Mouse (Mus musculus) left cerebral cortex, postnatal 36 days (tissue): ENCODE measurements around the gene Ccl4. TPM values are rescaled to one million over a fixed set of nuclear protein-coding genes. Genes with fewer than 3 reads are reported as not detected.

Experiments
- DNase-seq, 2 experiments: peaks; one replicate each; pipeline ENCODE4 v3.0.0; 2021 to 2022; ENCODE audit warnings: low spot score in 2 of 2, mixed read lengths in 1 of 2
- intact Hi-C: fragments of 180-260 bp; cut with DNase I; formaldehyde crosslinking; loops from one replicate; pipeline ENCODE4 v1.15.1; 2025
- total RNA-seq, 2 experiments: library from RNA; stranded (reverse); gene quantifications; 2 replicates each; pipeline ENCODE4 v1.2.3; 2021

The Ccl4 gene
- total RNA-seq, 2 experiments from 2014 or later = not detected

GRCm38 (mm10) chr11:83658797-83659196, 3.6 kb upstream of the Ccl4 start:
- intact Hi-C loops = no loop called here
- DNase-seq = no peak

- intact Hi-C loops = no loop called here
- no peak for DNase-seq
These were observed 1.1 kb downstream of the Ccl4 start for GRCm38 (mm10) chr11:83663532-83663931.

GRCm38 (mm10) chr11:83671743-83672142, 9.4 kb downstream of the Ccl4 start:
- intact Hi-C loops = no loop called here
- DNase-seq = no peak

GRCm38 (mm10) chr11:83675665-83676064, 13.3 kb downstream of the Ccl4 start:
- no peak for DNase-seq
- intact Hi-C loops = no loop called here

- DNase-seq = no peak
These were observed 27.5 kb downstream of the Ccl4 start for GRCm38 (mm10) chr11:83689918-83690317.

GRCm38 (mm10) chr11:83692008-83692407, 29.6 kb downstream of the Ccl4 start:
- no peak for DNase-seq
- intact Hi-C loops = no loop called here

More at GRCm38 (mm10) chr11:83689918-83690317, 27.5 kb downstream of the Ccl4 start:
- intact Hi-C loops = no loop called here

GRCm38 (mm10) chr11:83703705-83704104, 41.3 kb downstream of the Ccl4 start, which contains the start of gene Wfdc17:
TSS of gene Wfdc17 (plus strand) at chr11:83703991.
- intact Hi-C loops = loop anchor here (1.0 kb wide), 1 partner anchor 16 kb away; no protein-coding TSS in a partner anchor

GRCm38 (mm10) chr11:83708715-83709114, 46.3 kb downstream of the Ccl4 start, which contains the start of gene Wfdc18:
TSS of gene Wfdc18 (plus strand) at chr11:83709015.
- DNase-seq = no peak
- intact Hi-C loops = loop anchor here (1.0 kb wide), 1 partner anchor 21 kb away; no protein-coding TSS in a partner anchor

More at GRCm38 (mm10) chr11:83703705-83704104, 41.3 kb downstream of the Ccl4 start, which contains the start of gene Wfdc17:
- DNase-seq = no peak

GRCm38 (mm10) chr11:83709683-83710082, 47.3 kb downstream of the Ccl4 start:
- peak in 1 of 2 experiments; percentile 7 for DNase-seq
- intact Hi-C loops = no loop called here

- intact Hi-C loops = no loop called here
These were observed 50.3 kb downstream of the Ccl4 start for GRCm38 (mm10) chr11:83712671-83713070.

GRCm38 (mm10) chr11:83713925-83714324, 51.5 kb downstream of the Ccl4 start:
- intact Hi-C loops = no loop called here
- no peak for DNase-seq

More at GRCm38 (mm10) chr11:83712671-83713070, 50.3 kb downstream of the Ccl4 start:
- no peak for DNase-seq

Other genes with a start within 250 kb of the Ccl4 start
- gene Gas2l2, start 233.1 kb upstream of the Ccl4 start, total RNA-seq = not detected
- gene 1700020L24Rik, start 224.9 kb upstream of the Ccl4 start, total RNA-seq = under 1 TPM in 1 of 2 experiments, not detected in 1; 0.54 TPM
- 1 to 10 TPM; 3.5 to 5.1 TPM for gene Mmp28, start 199.5 kb upstream of the Ccl4 start, total RNA-seq
- gene Taf15, start 189.5 kb upstream of the Ccl4 start, total RNA-seq = 10 to 100 TPM; 44.2 to 72.7 TPM
- not detected for gene Heatr9, start 140.4 kb upstream of the Ccl4 start, total RNA-seq
- gene Ccl5, start 132.1 kb upstream of the Ccl4 start, total RNA-seq = not detected
- 1 to 10 TPM; 3.3 to 5.6 TPM for gene Ccl9, start 83.9 kb upstream of the Ccl4 start, total RNA-seq
- gene Ccl6, start 69.5 kb upstream of the Ccl4 start, total RNA-seq = 1 to 10 TPM; 1.4 to 1.6 TPM
- gene Rpl9-ps1, start 17.0 kb upstream of the Ccl4 start, total RNA-seq = not detected
- gene Ccl3, start 13.2 kb upstream of the Ccl4 start, total RNA-seq = not detected
- not detected for gene Wfdc17, start 41.4 kb downstream of the Ccl4 start, total RNA-seq
- gene Wfdc18, start 46.4 kb downstream of the Ccl4 start, total RNA-seq = 1 to 10 TPM; 1.2 to 1.4 TPM
- gene Wfdc21, start 84.4 kb downstream of the Ccl4 start, total RNA-seq = not detected
- gene Heatr6, start 91.1 kb downstream of the Ccl4 start, total RNA-seq = 10 to 100 TPM; 12.0 to 19.3 TPM
- under 1 TPM; 0.23 to 0.47 TPM for gene Hnf1b, start 187.5 kb downstream of the Ccl4 start, total RNA-seq